In genomic region chr12:30584356-30584740, GRCm38 (mm10) we compare ENCODE assay signal across 8 mouse cellular contexts. TPM values are rescaled to one million over a fixed set of nuclear protein-coding genes. Genes with fewer than 3 reads are reported as not detected.
DNase-seq lines count a peak whose midpoint lies in the region; ATAC-seq and TF ChIP-seq lines count a peak whose summit lies in the region.

Gene Tmem18 (plus strand): TSS chr12:30584426.

- peak; percentile 93 for ATAC-seq in common myeloid progenitor, adult 5-6 weeks (replicated peaks; ENCODE audit: low read depth, poor library complexity, severe bottlenecking)
- ATAC-seq in hindbrain, postnatal 0 days: peak; percentile 97
- peak; percentile 82 for ATAC-seq in megakaryocyte, adult 5-6 weeks (ENCODE audit: poor library complexity, severe bottlenecking)

- H3K36me3 ChIP-seq in hindbrain, postnatal 0 days (ENCODE audit: insufficient read depth, low read length): peaks cover 15% of the 10 kb centered on the region; the same call in 1 of the 2 replicates

- intact Hi-C loops in gastrocnemius, adult 2 months (cut with DNase I): loop anchor here (5.0 kb wide), 1 partner anchor 537 kb away; no protein-coding TSS in a partner anchor
- intact Hi-C loops in left cerebral cortex, adult 2 months (cut with DNase I): no loop called here

- H3K27ac ChIP-seq in gastrocnemius, adult 2 months: peak within 1 kb of the TSS; percentile 90
- H3K27ac ChIP-seq in hindbrain, postnatal 0 days: peak within 1 kb of the TSS; percentile 86
- H3K27ac ChIP-seq in left cerebral cortex, adult 2 months: peak within 1 kb of the TSS; percentile 87

- peak within 1 kb of the TSS; percentile 88 for H3K9ac ChIP-seq in hindbrain, postnatal 0 days (replicated peaks; ENCODE audit: low read length)

- H3K27me3 ChIP-seq in hindbrain, postnatal 0 days (ENCODE audit: insufficient read depth, low read length): no peaks in the 10 kb centered on the region

- no peak for TF ChIP-seq CTCF in gastrocnemius, adult 2 months (IDR thresholded peaks at IDR 0.05)
- TF ChIP-seq CTCF in hindbrain, postnatal 0 days (IDR thresholded peaks at IDR 0.05; ENCODE audit: low read depth): peak; percentile 24
- no peak for TF ChIP-seq CTCF in left cerebral cortex, adult 2 months (IDR thresholded peaks at IDR 0.05)

- H3K9me3 ChIP-seq in hindbrain, postnatal 0 days (ENCODE audit: low read length): no peaks in the 10 kb centered on the region

- peak within 1 kb of the TSS; percentile 97 for H3K4me2 ChIP-seq in hindbrain, postnatal 0 days (ENCODE audit: low read depth, low read length)

- under 1% methylated on average over 35 of the region's 35 CpGs for WGBS in hindbrain, postnatal 0 days

- peak within 1 kb of the TSS; percentile 97 for H3K4me3 ChIP-seq in gastrocnemius, adult 2 months
- peak within 1 kb of the TSS; percentile 75 for H3K4me3 ChIP-seq in hindbrain, postnatal 0 days (ENCODE audit: low read length)
- peak within 1 kb of the TSS; percentile 95 for H3K4me3 ChIP-seq in left cerebral cortex, adult 2 months

- peak; percentile 94 for DNase-seq in ZHBTc4 (ENCODE audit: low read depth, low spot score)
- peak; percentile 86 for DNase-seq in gastrocnemius, adult 2 months
- peak; percentile 94 for DNase-seq in hindbrain, postnatal 0 days (ENCODE audit: low spot score)
- peak; percentile 80 to 82 for DNase-seq in left cerebral cortex, adult 2 months (ENCODE audit: extremely low spot score in 1 of 2, low spot score in 2 of 2)
- peak; percentile 82 to 86 for DNase-seq in right cerebral cortex, adult 2 months (ENCODE audit: low spot score in 2 of 2)
- peak; percentile 84 for DNase-seq in urinary bladder, postnatal 14 days (ENCODE audit: low spot score)

- peaks cover 7% of the 10 kb centered on the region; the same call in 1 of the 2 replicates for H3K4me1 ChIP-seq in hindbrain, postnatal 0 days (ENCODE audit: insufficient read depth, low read length)

RNA-seq across cellular contexts. Expression of gene Tmem18, which starts in this region (rescaled TPM):
- 12.0 and 12.3 TPM in 2 replicates for total RNA-seq in common myeloid progenitor, adult 5-6 weeks (2017)
- total RNA-seq in gastrocnemius, adult 2 months (2021): 1 to 10 TPM; 7.5 to 8.3 TPM
- total RNA-seq in hindbrain, postnatal 0 days (2014; rRNA removed): 40.7 and 44.5 TPM in 2 replicates
- 40.2 and 40.4 TPM in 2 replicates for polyA plus RNA-seq in hindbrain, postnatal 0 days (2015; fragmentation: Nextera tagmentation; extraction: Ambion mirVana)
- total RNA-seq in left cerebral cortex, adult 2 months (2021): 10 to 100 TPM; 29.9 to 34.4 TPM
- total RNA-seq in megakaryocyte, adult 5-6 weeks (2015): 12.2 and 12.8 TPM in 2 replicates
- 10.4 and 11.8 TPM in 2 replicates for total RNA-seq in megakaryocyte, adult 5-6 weeks (2017)

Comparison
In these comparisons a context has a peak if more than half of its experiments do, and no peak if none do; other contexts are left out.
1. Peak in every context shown above with its lines: DNase-seq, ATAC-seq, H3K4me3 ChIP-seq and H3K27ac ChIP-seq.